In the genomic region with DNA sequence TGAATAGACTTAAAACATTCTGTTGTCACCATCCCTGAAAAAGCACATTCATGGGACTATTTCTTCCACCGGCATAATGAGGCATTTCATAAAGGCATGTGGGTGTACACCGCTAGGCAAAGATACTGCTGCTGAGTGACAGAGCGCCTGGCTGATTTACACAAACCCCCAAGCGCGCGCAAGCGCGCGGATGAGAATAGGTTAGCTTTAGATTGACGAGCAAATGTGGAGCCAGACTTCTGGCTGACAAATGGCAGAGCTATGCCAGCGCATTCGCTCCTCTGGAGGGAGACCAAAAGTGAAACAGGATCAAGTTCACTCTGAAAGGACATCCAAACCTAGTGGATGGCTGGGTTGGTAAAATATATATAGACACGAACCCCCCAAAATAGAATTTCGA, we compare ENCODE assay signal across 8 mouse cellular contexts. TPM values are rescaled to one million over a fixed set of nuclear protein-coding genes. Genes with fewer than 3 reads are reported as not detected.
DNase-seq lines count a peak whose midpoint lies in the region; ATAC-seq lines count a peak whose summit lies in the region.

TSS of gene Itgb6 (minus strand) at position 130 of the 400 bp plus-strand sequence.

- no peak within 1 kb of the TSS for H3K9ac ChIP-seq in hindbrain, embryonic 12.5 days
- no peak within 1 kb of the TSS for H3K9ac ChIP-seq in forebrain, embryonic 12.5 days
- no peak within 1 kb of the TSS for H3K9ac ChIP-seq in heart, embryonic 11.5 days (ENCODE audit: low read depth, low read length)

- 0 out of 2 replicates have a peak within 1 kb of the TSS, but pooled peaks have one; percentile 18 for H3K27ac ChIP-seq in hindbrain, embryonic 12.5 days
- no peak within 1 kb of the TSS for H3K27ac ChIP-seq in hindbrain, embryonic 10.5 days
- H3K27ac ChIP-seq in forebrain, embryonic 12.5 days = no peak within 1 kb of the TSS
- peak within 1 kb of the TSS; percentile 10; the same call in 1 of the 2 replicates for H3K27ac ChIP-seq in heart, embryonic 11.5 days (ENCODE audit: low read depth, low read length)

- no peaks in the 10 kb centered on the region for H3K9me3 ChIP-seq in hindbrain, embryonic 12.5 days (replicated peaks)
- H3K9me3 ChIP-seq in hindbrain, embryonic 10.5 days = no peaks in the 10 kb centered on the region
- H3K9me3 ChIP-seq in forebrain, embryonic 12.5 days = no peaks in the 10 kb centered on the region
- H3K9me3 ChIP-seq in heart, embryonic 11.5 days (replicated peaks; ENCODE audit: control insufficient read depth, low read length) = no peaks in the 10 kb centered on the region

- no peak within 1 kb of the TSS for H3K4me3 ChIP-seq in hindbrain, embryonic 12.5 days
- H3K4me3 ChIP-seq in hindbrain, embryonic 10.5 days = no peak within 1 kb of the TSS
- H3K4me3 ChIP-seq in forebrain, embryonic 12.5 days (replicated peaks) = no peak within 1 kb of the TSS
- H3K4me3 ChIP-seq in heart, embryonic 11.5 days (ENCODE audit: low read depth, low read length) = no peak within 1 kb of the TSS

- DNase-seq in hindbrain, embryonic 10.5 days (ENCODE audit: low spot score) = no peak
- DNase-seq in left cerebral cortex, adult 18-20 months (ENCODE audit: low spot score in 2 of 2) = peak; percentile 23 to 46
- peak; percentile 95 for DNase-seq in skeletal muscle tissue, adult 2 months (ENCODE audit: low read depth, low spot score)
- DNase-seq in thymus, postnatal 4 days = no peak
- DNase-seq in thymus, postnatal 14 days = no peak

- H3K4me1 ChIP-seq in hindbrain, embryonic 12.5 days = no peaks in the 10 kb centered on the region
- peaks cover 10% of the 10 kb centered on the region for H3K4me1 ChIP-seq in hindbrain, embryonic 10.5 days (replicated peaks)
- peaks cover 6% of the 10 kb centered on the region; the same call in 1 of the 2 replicates for H3K4me1 ChIP-seq in forebrain, embryonic 12.5 days
- H3K4me1 ChIP-seq in heart, embryonic 11.5 days (ENCODE audit: control insufficient read depth, insufficient read depth, low read length) = peaks cover 6% of the 10 kb centered on the region; the same call in 1 of the 2 replicates

- no peaks in the 10 kb centered on the region for H3K36me3 ChIP-seq in hindbrain, embryonic 12.5 days
- H3K36me3 ChIP-seq in hindbrain, embryonic 10.5 days = no peaks in the 10 kb centered on the region
- no peaks in the 10 kb centered on the region for H3K36me3 ChIP-seq in forebrain, embryonic 12.5 days (replicated peaks)
- H3K36me3 ChIP-seq in heart, embryonic 11.5 days (ENCODE audit: control insufficient read depth, insufficient read depth, low read length) = no peaks in the 10 kb centered on the region

- H3K4me2 ChIP-seq in hindbrain, embryonic 12.5 days (replicated peaks) = no peak within 1 kb of the TSS
- H3K4me2 ChIP-seq in forebrain, embryonic 12.5 days = 0 out of 2 replicates have a peak within 1 kb of the TSS, but pooled peaks have one; percentile 17
- peak within 1 kb of the TSS; percentile 9; the same call in 1 of the 2 replicates for H3K4me2 ChIP-seq in heart, embryonic 11.5 days

- no peaks in the 10 kb centered on the region for H3K27me3 ChIP-seq in hindbrain, embryonic 12.5 days
- no peaks in the 10 kb centered on the region for H3K27me3 ChIP-seq in hindbrain, embryonic 10.5 days (ENCODE audit: insufficient read depth, poor library complexity, severe bottlenecking)
- peaks cover 42% of the 10 kb centered on the region for H3K27me3 ChIP-seq in forebrain, embryonic 12.5 days
- H3K27me3 ChIP-seq in heart, embryonic 11.5 days (ENCODE audit: control insufficient read depth, insufficient read depth, low read length) = no peaks in the 10 kb centered on the region

- WGBS in hindbrain, embryonic 12.5 days = 71% methylated on average over 14 of the region's 14 CpGs
- 87% methylated on average over 14 of the region's 14 CpGs for WGBS in hindbrain, embryonic 10.5 days
- WGBS in forebrain, embryonic 12.5 days = 48% methylated on average over 14 of the region's 14 CpGs
- WGBS in heart, embryonic 11.5 days (ENCODE audit: insufficient replicate concordance) = 63% methylated on average over 14 of the region's 14 CpGs

- ATAC-seq in hindbrain, embryonic 12.5 days (ENCODE audit: low FRiP score) = no peak
- no peak for ATAC-seq in forebrain, embryonic 12.5 days (ENCODE audit: low FRiP score)
- no peak for ATAC-seq in heart, embryonic 11.5 days (replicated peaks; ENCODE audit: insufficient number of reproducible peaks, low FRiP score, low TSS enrichment)

RNA-seq across cellular contexts. Expression of gene Itgb6, which starts in this region (rescaled TPM):
- polyA plus RNA-seq in hindbrain, embryonic 12.5 days (2016; fragmentation: Nextera tagmentation; extraction: Ambion mirVana) = 0.74 and 0.94 TPM in 2 replicates
- polyA plus RNA-seq in hindbrain, embryonic 10.5 days (2016; fragmentation: Nextera tagmentation; extraction: Ambion mirVana) = 0.83 and 0.88 TPM in 2 replicates
- polyA plus RNA-seq in forebrain, embryonic 12.5 days (2016; fragmentation: Nextera tagmentation; extraction: Ambion mirVana) = 0.20 and 0.47 TPM in 2 replicates
- polyA plus RNA-seq in heart, embryonic 11.5 days (2014; fragmentation: Nextera tagmentation; extraction: Ambion mirVana) = 0.20 TPM in 1 of 2 replicates, not detected in the other
- not detected for total RNA-seq in left cerebral cortex, adult 18-20 months (2021)

Comparison
In these comparisons a context has a peak if more than half of its experiments do, and no peak if none do; other contexts are left out.
1. H3K27ac ChIP-seq: peak in hindbrain, embryonic 12.5 days (single experiment) and heart, embryonic 11.5 days (single experiment); none in hindbrain, embryonic 10.5 days (single experiment) and forebrain, embryonic 12.5 days (single experiment).
2. Peak in DNase-seq in left cerebral cortex, adult 18-20 months; RNA of the gene not detected or under 1 TPM.